Mouse (Mus musculus) kidney, postnatal 0 days (tissue): Measurements from ENCODE around the gene Kcnj6. TPM values are rescaled to one million over a fixed set of nuclear protein-coding genes. Genes with fewer than 3 reads are reported as not detected.

Source experiments
- ATAC-seq: fragments of 200-750 bp; cut with Nextera tagmentation; replicated peaks from 2 replicates; pipeline ENCODE4 v1.8.0; 2017; ENCODE audit warnings: low read depth, moderate number of reproducible peaks, moderate TSS enrichment, moderate library complexity; ENCODE audit not compliant: low FRiP score
- DNase-seq: peaks from one replicate; pipeline ENCODE4 v3.0.0-alpha.2; 2016; ENCODE audit warnings: low spot score
- H3K27ac ChIP-seq: fragments of 300-500 bp; sonication (generic); 2 replicates; pipeline ENCODE4 v1.5.1; 2014; ENCODE audit warnings: mild to moderate bottlenecking
- H3K27me3 ChIP-seq: fragments of 300-500 bp; sonication (generic); 2 replicates; pipeline ENCODE4 v1.6.1; 2014; ENCODE audit warnings: low read length, mixed read lengths; ENCODE audit not compliant: insufficient read depth
- H3K36me3 ChIP-seq: fragments of 300-500 bp; sonication (generic); 2 replicates; pipeline ENCODE4 v1.6.1; 2014; ENCODE audit warnings: low read length, mixed read lengths; ENCODE audit not compliant: insufficient read depth
- H3K4me1 ChIP-seq: fragments of 300-500 bp; sonication (generic); replicated peaks from 2 replicates; pipeline ENCODE4 v1.6.1; 2014; ENCODE audit warnings: antibody characterized with exemption, low read length, mixed read lengths; ENCODE audit not compliant: insufficient read depth
- H3K4me2 ChIP-seq: fragments of 300-500 bp; sonication (generic); 2 replicates; pipeline ENCODE4 v1.6.1; 2014; ENCODE audit warnings: mild to moderate bottlenecking, low read length, moderate library complexity, mixed read lengths
- H3K4me3 ChIP-seq: fragments of 300-500 bp; sonication (generic); replicated peaks from 2 replicates; pipeline ENCODE4 v1.5.1; 2014; ENCODE audit warnings: low read depth, low read length
- H3K9ac ChIP-seq: fragments of 300-500 bp; sonication (generic); 2 replicates; pipeline ENCODE4 v1.6.1; 2014; ENCODE audit warnings: low read depth, low read length
- H3K9me3 ChIP-seq: fragments of 300-500 bp; sonication (generic); replicated peaks from 2 replicates; pipeline ENCODE4 v1.6.1; 2016; ENCODE audit warnings: low read length, inconsistent platforms, mixed read lengths
- CTCF ChIP-seq: IDR thresholded peaks from 2 replicates; pipeline ENCODE4 v1.5.1; 2016; ENCODE audit warnings: antibody characterized with exemption, low read depth, mild to moderate bottlenecking, moderate library complexity
- WGBS: fragments of 180-500 bp; shearing (Covaris S2); extraction: QIAGEN DNeasy Blood & Tissue Kit; methylation state at CpG from one replicate; pipeline ENCODE4 v1.1.7; 2014; 5-methylcytosine and 5-hydroxymethylcytosine counted together
- polyA plus RNA-seq: library from polyadenylated mRNA; unstranded; fragments of >200 nt; fragmentation: Nextera tagmentation; extraction: Ambion mirVana; gene quantifications from 2 replicates; pipeline ENCODE4 v1.2.1, GENCODE M21; 2015

Kcnj6 gene
- polyA plus RNA-seq, 1 experiment from 2014 or later = not detected

DNA sequence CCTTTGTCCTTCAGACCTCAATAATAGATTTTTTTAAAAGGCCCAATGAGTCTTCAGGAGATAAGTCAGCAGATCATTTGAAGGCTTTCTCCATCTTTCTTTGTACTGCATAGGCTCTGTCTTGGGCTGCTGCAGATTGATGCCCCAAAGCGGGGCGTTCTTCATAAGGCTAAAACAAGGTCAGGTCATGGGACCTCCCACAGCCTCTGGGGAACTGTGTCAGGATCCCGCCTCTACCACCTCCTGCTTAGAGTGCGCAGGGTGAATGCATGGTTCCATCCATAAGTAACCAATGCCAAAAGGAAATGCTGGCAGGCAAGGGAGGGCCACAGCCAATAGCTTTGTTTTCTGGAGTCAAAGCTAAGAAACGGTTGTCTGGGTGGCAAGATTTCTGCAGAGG lies 237.7 kb downstream of the Kcnj6 start:
- no peak for TF ChIP-seq CTCF
- Histone ChIP-seq H3K4me1 (no peaks in the 10 kb centered on the region), H3K4me3 (no peak overlapping the region), H3K4me2 (no peak overlapping the region), H3K9ac (no peak overlapping the region), H3K9me3 (no peaks in the 10 kb centered on the region), H3K27me3 (no peaks in the 10 kb centered on the region), H3K36me3 (no peaks in the 10 kb centered on the region), H3K27ac (no peak overlapping the region)
- DNase-seq (no peak), ATAC-seq (no peak)
- 80% methylated on average over 5 of the region's 5 CpGs for WGBS

DNA sequence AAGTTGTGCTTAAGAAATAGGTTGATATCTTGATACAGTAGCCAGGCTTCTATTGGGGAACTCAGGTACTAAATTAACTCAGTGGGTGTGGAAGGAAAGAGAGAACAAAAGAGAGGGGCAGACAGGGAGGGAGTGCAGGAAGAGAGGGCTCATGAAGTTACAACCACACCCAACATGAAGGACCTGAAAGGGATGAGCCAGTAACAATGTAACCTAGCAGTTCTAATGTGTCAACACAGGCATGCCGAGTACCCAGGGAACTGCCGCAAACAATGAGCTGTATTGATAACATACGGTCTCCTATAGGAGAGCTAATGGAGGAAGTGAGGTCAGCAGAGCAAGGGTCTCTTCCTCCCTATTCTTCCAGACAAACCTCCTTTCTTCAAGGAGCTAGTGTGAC lies 238.9 kb downstream of the Kcnj6 start:
- Histone ChIP-seq H3K9me3 (no peaks in the 10 kb centered on the region), H3K27me3 (no peaks in the 10 kb centered on the region), H3K4me1 (no peaks in the 10 kb centered on the region), H3K36me3 (no peaks in the 10 kb centered on the region), H3K4me2 (no peak overlapping the region), H3K27ac (no peak overlapping the region), H3K4me3 (no peak overlapping the region), H3K9ac (no peak overlapping the region)
- TF ChIP-seq CTCF = no peak
- ATAC-seq (no peak), DNase-seq (no peak)
- WGBS = 57% methylated on average over 3 of the region's 3 CpGs

DNA sequence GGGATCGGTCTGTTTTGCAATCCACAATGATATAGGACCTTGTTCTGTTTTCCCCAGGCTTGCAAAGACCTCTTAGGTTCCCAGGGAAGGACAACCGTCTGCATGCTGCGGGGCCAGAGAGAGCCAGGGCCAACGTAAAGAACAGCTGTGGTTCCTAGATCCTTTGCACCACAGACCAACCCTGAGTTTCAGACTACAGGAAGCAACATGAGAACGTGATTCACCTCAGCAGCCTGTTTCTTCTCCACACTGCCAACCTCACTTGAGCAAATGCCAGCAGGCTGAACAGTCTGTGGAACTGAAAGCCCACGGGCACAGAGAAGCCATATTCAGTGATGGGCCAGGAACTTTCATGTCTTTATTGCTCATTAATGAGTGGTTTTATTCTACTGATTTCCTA lies 241.1 kb downstream of the Kcnj6 start:
- no peaks in the 10 kb centered on the region for H3K4me1 ChIP-seq
- no peak overlapping the region for H3K4me3 ChIP-seq
- no peak overlapping the region for H3K27ac ChIP-seq
- H3K27me3 ChIP-seq = no peaks in the 10 kb centered on the region
- TF ChIP-seq CTCF = no peak
- no peak overlapping the region for H3K9ac ChIP-seq
- no peaks in the 10 kb centered on the region for H3K36me3 ChIP-seq
- H3K9me3 ChIP-seq = no peaks in the 10 kb centered on the region
- ATAC-seq (no peak), DNase-seq (no peak)
- WGBS = 50% methylated on average over 6 of the region's 6 CpGs
- no peak overlapping the region for H3K4me2 ChIP-seq

DNA sequence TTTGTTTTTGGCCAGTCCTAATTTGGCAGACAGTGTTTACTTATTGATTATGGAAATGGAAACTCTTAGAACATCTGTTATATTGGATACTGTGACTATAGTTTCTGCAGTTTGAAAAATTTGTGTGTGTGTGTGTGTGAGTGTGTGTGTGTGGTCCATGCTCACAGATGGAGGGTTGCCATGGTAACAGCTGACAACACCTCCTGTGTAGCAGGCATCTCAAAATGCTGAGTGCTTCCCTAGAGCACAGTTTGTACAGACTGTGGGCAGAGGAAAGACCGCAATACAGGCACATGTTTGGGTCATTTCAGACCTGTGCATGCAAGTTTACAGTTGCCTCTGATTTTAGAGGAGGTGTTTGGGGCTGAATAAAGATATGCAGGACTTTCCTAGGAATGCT lies 244.0 kb downstream of the Kcnj6 start:
- no peak for ATAC-seq
- no peaks in the 10 kb centered on the region for H3K27me3 ChIP-seq
- H3K4me1 ChIP-seq = no peaks in the 10 kb centered on the region
- H3K4me3 ChIP-seq = no peak overlapping the region
- H3K36me3 ChIP-seq = no peaks in the 10 kb centered on the region
- DNase-seq = no peak
- no peak for TF ChIP-seq CTCF
- 96% methylated on average over 1 of the region's 1 CpGs for WGBS
- H3K4me2 ChIP-seq = no peak overlapping the region
- no peaks in the 10 kb centered on the region for H3K9me3 ChIP-seq
- no peak overlapping the region for H3K9ac ChIP-seq
- no peak overlapping the region for H3K27ac ChIP-seq

DNA sequence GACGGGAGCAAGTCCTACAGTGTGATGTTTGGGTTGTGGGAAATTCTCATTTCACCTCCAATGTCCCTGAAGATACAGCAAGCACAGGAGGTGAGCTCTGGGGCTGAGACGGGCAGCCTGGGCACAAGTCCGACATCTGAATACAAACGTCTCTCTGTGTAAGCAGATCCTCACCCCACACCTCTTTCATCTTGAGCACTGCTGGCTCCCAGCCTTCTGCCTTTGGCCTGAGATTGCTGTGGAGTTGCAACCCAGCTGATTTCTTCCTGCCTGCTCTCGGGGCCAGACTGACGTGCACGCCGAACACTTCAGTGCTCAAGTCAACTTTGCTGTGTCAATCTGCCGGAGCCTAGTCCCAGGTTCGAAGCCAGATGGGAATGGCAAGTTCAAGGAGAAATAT lies 244.7 kb downstream of the Kcnj6 start:
- 34% methylated on average over 10 of the region's 10 CpGs for WGBS
- no peaks in the 10 kb centered on the region for H3K9me3 ChIP-seq
- H3K4me2 ChIP-seq = no peak overlapping the region
- no peaks in the 10 kb centered on the region for H3K4me1 ChIP-seq
- no peak for TF ChIP-seq CTCF
- H3K27me3 ChIP-seq = no peaks in the 10 kb centered on the region
- H3K27ac ChIP-seq = no peak overlapping the region
- no peak overlapping the region for H3K9ac ChIP-seq
- ATAC-seq = no peak
- H3K4me3 ChIP-seq = no peak overlapping the region
- no peaks in the 10 kb centered on the region for H3K36me3 ChIP-seq
- DNase-seq = no peak

DNA sequence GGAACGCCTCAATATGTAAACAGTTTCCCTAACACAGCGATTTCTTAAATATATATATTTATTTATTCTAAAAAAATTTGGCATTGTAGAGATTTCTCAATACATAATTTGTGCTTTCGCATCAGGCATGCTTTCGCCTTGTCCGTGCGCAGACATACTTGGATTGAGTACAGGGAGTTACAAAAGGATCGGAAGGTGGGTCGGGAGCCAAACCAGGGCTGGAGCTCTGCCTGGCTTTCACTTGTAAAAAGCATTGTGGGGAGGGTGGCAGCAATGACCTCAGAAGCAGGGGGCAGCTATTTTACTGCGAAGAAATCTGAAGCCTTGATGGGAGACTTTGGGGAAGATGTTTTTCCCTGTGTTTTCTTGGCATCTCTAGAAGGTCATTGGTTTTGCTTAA lies 252.5 kb downstream of the Kcnj6 start:
- TF ChIP-seq CTCF = no peak
- Histone ChIP-seq H3K36me3 (no peaks in the 10 kb centered on the region), H3K9ac (no peak overlapping the region), H3K9me3 (no peaks in the 10 kb centered on the region), H3K27ac (no peak overlapping the region), H3K4me2 (no peak overlapping the region), H3K4me1 (no peaks in the 10 kb centered on the region), H3K4me3 (no peak overlapping the region), H3K27me3 (no peaks in the 10 kb centered on the region; the same call in 1 of the 2 replicates)
- no peak for ATAC-seq
- no peak for DNase-seq
- 69% methylated on average over 9 of the region's 9 CpGs for WGBS

DNA sequence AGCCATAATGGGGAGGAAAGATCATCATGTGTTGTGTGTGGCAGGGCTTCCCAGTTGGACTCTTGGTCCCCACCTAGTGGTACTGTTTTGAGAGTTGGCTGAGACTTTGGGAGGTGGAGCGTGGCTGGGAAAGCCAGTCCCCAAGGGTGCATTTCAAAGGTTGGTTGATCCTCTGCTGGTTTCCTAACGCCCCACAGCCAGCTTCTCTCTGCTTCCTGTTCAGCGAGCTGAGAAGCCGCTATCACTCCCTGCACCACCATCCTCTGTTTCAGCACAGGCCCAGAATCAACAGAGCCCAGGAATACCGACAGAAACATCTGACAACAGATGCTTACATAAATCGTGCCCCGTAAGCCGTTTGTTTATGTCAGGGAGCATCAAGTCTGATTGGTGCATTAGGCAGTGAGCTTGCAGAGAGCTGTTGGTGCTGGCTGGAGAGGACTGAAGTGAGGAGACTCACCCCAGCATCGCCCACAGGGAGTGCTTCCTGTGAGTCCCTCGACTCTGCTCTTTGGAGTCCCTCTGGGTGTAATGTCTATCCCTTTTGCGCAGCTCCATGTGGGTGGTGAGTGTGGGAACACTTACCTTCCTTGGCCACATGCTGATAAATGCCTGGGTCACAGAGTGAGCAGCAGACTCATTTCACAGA lies 253.5 kb downstream of the Kcnj6 start:
- Histone ChIP-seq H3K27me3 (no peaks in the 10 kb centered on the region; the same call in 1 of the 2 replicates), H3K4me2 (peak overlapping the region; percentile 48), H3K4me1 (no peaks in the 10 kb centered on the region), H3K9ac (no peak overlapping the region), H3K36me3 (no peaks in the 10 kb centered on the region), H3K27ac (no peak overlapping the region), H3K9me3 (no peaks in the 10 kb centered on the region), H3K4me3 (peak overlapping the region; percentile 23; the same call in 1 of the 2 replicates)
- ATAC-seq (peak; percentile 66), DNase-seq (peak; percentile 87)
- WGBS = 5% methylated on average over 11 of the region's 11 CpGs
- peak; percentile 78 for TF ChIP-seq CTCF
